Mouse (Mus musculus) testis, postnatal 10 days (tissue): Measurements from ENCODE around the gene Oxa1l.

Experiments used
- DNase-seq: peaks from one replicate; pipeline ENCODE4 v3.0.0; 2021; ENCODE audit warnings: low spot score

Gene Oxa1l

GRCm38 (mm10) chr14:54409980-54410810 lies 49.6 kb downstream of the Oxa1l start:
- no peak for DNase-seq

DNA sequence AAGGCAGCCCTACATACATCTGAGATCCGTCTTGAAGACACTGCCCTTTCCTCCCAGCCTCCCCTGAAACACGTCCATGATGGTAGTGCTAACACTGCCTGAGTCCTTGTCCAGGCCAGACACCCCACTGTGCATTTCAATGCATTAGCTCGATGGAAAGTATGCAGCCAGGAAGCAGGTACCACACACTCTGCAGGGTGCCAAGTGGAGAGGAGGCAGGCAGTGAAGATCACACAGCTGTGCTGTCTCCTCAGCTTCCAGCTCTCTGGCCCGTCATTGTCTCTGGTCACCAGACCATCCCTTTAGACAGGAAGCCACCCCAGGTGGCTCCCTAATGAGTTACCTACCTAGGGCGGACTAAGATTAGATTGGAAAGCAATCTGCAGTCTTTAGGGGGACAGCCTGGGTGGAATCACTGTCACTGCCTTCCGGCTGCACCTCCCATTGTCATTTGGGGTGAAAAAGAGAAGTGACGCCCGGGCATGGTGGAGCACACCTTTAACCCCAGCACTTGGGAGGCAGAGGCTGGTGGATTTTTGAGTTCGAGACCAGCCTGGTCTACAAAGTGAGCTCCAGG lies 51.5 kb downstream of the Oxa1l start:
- DNase-seq, result no peak

DNA sequence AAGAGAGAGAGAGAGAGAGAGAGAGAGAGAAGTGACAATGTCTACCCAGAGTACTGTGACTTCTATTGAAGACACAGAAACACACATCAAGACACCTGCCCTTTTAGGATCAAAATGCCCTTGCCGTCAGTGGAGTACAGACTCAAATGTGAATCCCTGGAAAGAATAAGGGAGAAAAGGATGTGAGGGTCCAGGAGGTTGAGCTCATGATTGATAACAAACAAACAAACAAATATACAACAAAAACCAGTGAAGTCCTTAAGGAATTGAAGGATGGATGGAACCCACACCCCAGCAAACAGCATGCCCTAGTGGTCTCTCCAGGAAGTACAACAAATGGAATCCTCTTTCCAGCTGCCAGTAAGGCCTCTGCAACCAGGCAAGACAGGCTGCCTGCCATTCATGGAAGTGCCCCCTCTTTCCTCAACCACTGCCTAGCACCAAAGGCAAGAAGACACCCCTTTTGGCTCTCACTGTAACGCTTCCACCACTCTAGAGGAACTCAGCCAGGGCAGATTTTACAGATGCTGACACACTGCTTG lies 52.1 kb downstream of the Oxa1l start:
- peak; percentile 71 for DNase-seq

- peak; percentile 64 for DNase-seq
Measured at GRCm38 (mm10) chr14:54413877-54414700, 53.5 kb downstream of the Oxa1l start.

DNA sequence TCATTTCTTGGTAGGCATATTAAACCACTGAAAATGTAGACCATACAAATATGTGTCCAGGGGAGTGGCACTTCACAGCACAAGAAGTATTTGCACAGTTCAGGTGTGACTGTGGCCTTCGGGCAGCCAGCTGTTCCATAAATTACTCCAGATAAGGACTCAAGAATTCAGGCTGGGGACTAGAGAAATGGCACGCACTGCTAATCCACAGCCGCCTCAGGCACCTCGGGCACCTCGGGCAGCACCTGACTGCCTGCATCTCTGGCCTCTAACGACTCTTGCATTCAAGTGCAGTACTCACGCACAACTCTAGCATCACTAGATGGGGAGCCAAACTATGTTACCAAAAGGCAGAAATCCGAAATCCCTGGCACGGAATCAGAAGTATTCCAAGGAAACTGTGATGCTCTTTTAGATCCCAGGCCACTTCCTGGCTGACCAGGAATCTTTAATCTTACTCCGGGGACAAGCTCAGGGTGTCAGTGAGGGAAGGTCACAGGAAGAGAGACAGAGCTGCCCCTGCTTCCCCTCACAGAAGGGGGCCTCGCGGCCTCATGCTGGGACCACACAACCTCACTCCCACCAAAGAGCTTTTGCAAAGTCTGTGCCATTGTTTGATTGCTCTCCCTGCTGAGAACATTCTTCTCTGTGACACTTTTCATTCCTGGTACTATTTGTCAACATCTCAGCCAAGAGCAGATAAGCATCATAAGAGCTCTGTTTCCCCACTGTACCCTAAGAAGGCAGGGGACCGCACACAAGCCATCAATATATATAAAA lies 54.8 kb downstream of the Oxa1l start:
- DNase-seq, result no peak

- DNase-seq, result no peak
Measured at GRCm38 (mm10) chr14:54416229-54416775, 55.7 kb downstream of the Oxa1l start.

- no peak for DNase-seq
Measured at GRCm38 (mm10) chr14:54416830-54417229, 56.2 kb downstream of the Oxa1l start.

DNA sequence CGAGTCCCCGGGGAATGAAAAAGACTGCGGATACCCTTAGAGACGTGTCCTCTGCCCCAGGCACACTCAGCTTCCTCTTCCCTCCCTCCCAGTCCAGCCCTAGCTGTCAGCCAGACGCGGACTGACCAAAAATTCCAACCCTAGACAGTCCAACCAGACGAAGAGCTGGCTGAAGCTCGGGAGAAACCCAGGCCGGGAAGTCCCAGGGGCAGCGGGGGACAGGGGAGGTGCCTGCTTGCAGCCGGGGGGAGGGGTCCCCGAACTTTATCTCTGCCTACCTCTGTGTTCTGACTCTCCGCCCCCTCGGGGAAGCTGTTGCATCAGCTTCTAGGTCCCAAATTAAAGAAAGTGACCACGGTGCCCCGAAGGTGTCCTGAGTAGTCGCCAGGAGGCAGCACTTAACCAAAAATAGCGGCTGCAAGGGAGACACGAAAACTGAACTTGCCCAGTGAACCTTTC lies 57.0 kb downstream of the Oxa1l start, which contains the start of gene Slc7a7:
Slc7a7 (minus strand) TSS at position 158 of the 459 bp plus-strand sequence.
- peak; percentile 59 for DNase-seq
